In the genomic region with DNA sequence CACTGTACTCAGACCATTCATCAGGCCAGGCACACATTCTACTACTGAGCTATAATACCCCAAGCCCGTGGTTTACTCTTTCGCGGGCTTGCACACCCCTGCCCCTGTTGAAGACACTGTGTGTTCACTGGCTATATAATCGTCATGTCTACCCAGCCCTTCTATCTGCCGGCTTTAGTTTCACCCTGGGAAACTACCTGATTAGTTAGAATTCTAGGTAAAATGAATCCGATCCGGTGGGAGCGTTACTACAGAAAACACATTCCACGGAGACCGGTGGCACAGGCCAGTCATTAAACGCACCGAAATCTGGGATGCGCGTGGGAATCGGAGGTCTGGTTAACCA, we compare ENCODE assay signal across 8 mouse cellular contexts. TPM values are rescaled to one million over a fixed set of nuclear protein-coding genes. Genes with fewer than 3 reads are reported as not detected.
DNase-seq lines count a peak whose midpoint lies in the region; ATAC-seq and TF ChIP-seq lines count a peak whose summit lies in the region.

No protein-coding gene starts in this region.

- no peak for TF ChIP-seq POLR2A in heart, adult 2 months (IDR thresholded peaks at IDR 0.05; ENCODE audit: insufficient read depth, low read depth, low read length)
- TF ChIP-seq POLR2A in CH12.LX (IDR thresholded peaks at IDR 0.05; ENCODE audit: low read depth, low read length) = no peak

- H3K79me2 ChIP-seq in heart, adult 2 months (replicated peaks; ENCODE audit: control insufficient read depth, insufficient read depth, low read length) = peaks cover 5% of the 10 kb centered on the region
- H3K79me2 ChIP-seq in CH12.LX (replicated peaks; ENCODE audit: control insufficient read depth, extremely low read depth, insufficient read depth, poor library complexity, severe bottlenecking) (peaks cover 61% of the 10 kb centered on the region), macrophage (ENCODE audit: inconsistent target) (peaks cover 55% of the 10 kb centered on the region)

- peak overlapping the region; percentile 64 for H3K9ac ChIP-seq in heart, adult 2 months (ENCODE audit: low read depth, low read length)
- H3K9ac ChIP-seq in CH12.LX (ENCODE audit: insufficient read depth, low read depth) = peak overlapping the region; percentile 90
- peak overlapping the region; percentile 95 for H3K9ac ChIP-seq in forebrain, embryonic 16.5 days (replicated peaks; ENCODE audit: low read depth, low read length)

- peak overlapping the region; percentile 93 for H3K4me3 ChIP-seq in heart, adult 2 months
- H3K4me3 ChIP-seq in CH12.LX (replicated peaks in 1 of 3; ENCODE audit: low read depth in 2 of 3, low read length in 2 of 3, poor library complexity in 1 of 3) (peak overlapping the region; percentile 86 to 99 (median 91)), macrophage (ENCODE audit: inconsistent target) (peak overlapping the region; percentile 65)
- peak overlapping the region; percentile 92 for H3K4me3 ChIP-seq in forebrain, embryonic 16.5 days (replicated peaks; ENCODE audit: low read length)

- H3K4me1 ChIP-seq in heart, adult 2 months (ENCODE audit: control insufficient read depth, insufficient read depth, low read length) = peaks cover 13% of the 10 kb centered on the region
- peaks cover 4 to 27% of the 10 kb centered on the region in 2 experiments for H3K4me1 ChIP-seq in CH12.LX (ENCODE audit: control insufficient read depth in 1 of 2, insufficient read depth in 2 of 2)
- peaks cover 22% of the 10 kb centered on the region for H3K4me1 ChIP-seq in forebrain, embryonic 16.5 days (replicated peaks; ENCODE audit: control insufficient read depth, insufficient read depth, low read length)

- dilution Hi-C loops in CH12.LX (cut with MboI; ENCODE audit: extremely low pct_ligation_motif_present, extremely low pct_unique_long_range_greater_than_20kb, low sequenced_read_pairs) = no loop called here

- H3K9me3 ChIP-seq in CH12.LX (replicated peaks; ENCODE audit: low read length) = peaks cover 3% of the 10 kb centered on the region
- H3K9me3 ChIP-seq in forebrain, embryonic 16.5 days (ENCODE audit: control insufficient read depth, low read length) = no peaks in the 10 kb centered on the region

- peak in 1 of 2 experiments; percentile 27 for DNase-seq in heart, adult 2 months
- DNase-seq in heart, adult 11 months = no peak
- DNase-seq in CH12.LX (ENCODE audit: extremely low read depth) = no peak
- no peak for DNase-seq in right cerebral cortex, postnatal 36 days (ENCODE audit: low spot score in 2 of 2)
- DNase-seq in adrenal gland, postnatal 4 days (ENCODE audit: low spot score in 2 of 2) = no peak
- no peak for DNase-seq in left cerebral cortex, adult 18-20 months (ENCODE audit: low spot score in 2 of 2)

- H3K4me2 ChIP-seq in CH12.LX (ENCODE audit: insufficient read depth, low read depth, poor library complexity, severe bottlenecking) = peak overlapping the region; percentile 97
- H3K4me2 ChIP-seq in forebrain, embryonic 16.5 days (ENCODE audit: low read length) = peak overlapping the region; percentile 91

- TF ChIP-seq RAD21 in CH12.LX (IDR thresholded peaks at IDR 0.05; ENCODE audit: low read depth, low read length) = no peak

- TF ChIP-seq EP300 in heart, adult 2 months (IDR thresholded peaks at IDR 0.05; ENCODE audit: insufficient read depth, low read depth, low read length) = no peak
- no peak for TF ChIP-seq EP300 in CH12.LX (IDR thresholded peaks at IDR 0.05; ENCODE audit: low read length)

- no peak for TF ChIP-seq CTCF in heart, adult 2 months (IDR thresholded peaks at IDR 0.05)
- TF ChIP-seq CTCF in CH12.LX (conservative IDR thresholded peaks at IDR 0.05 in 1 of 2, IDR thresholded peaks at IDR 0.05 in 1 of 2; ENCODE audit: low read depth in 2 of 2, low read length in 2 of 2) = no peak

- 3% methylated on average over 15 of the region's 15 CpGs for WGBS in heart, adult 2 months
- under 1% methylated on average over 15 of the region's 15 CpGs for WGBS in forebrain, embryonic 16.5 days
- under 1% methylated on average over 15 of the region's 15 CpGs for WGBS in macrophage (ENCODE audit: missing documents)

- ATAC-seq in forebrain, embryonic 16.5 days = no peak

- H3K27me3 ChIP-seq in heart, adult 2 months (ENCODE audit: control insufficient read depth, insufficient read depth, low read length) = no peaks in the 10 kb centered on the region
- H3K27me3 ChIP-seq in CH12.LX (replicated peaks) = no peaks in the 10 kb centered on the region
- peaks cover 7% of the 10 kb centered on the region; the same call in 1 of the 2 replicates for H3K27me3 ChIP-seq in forebrain, embryonic 16.5 days (replicated peaks; ENCODE audit: control insufficient read depth, insufficient read depth, low read length)

- peak overlapping the region; percentile 84 for H3K27ac ChIP-seq in heart, adult 2 months
- H3K27ac ChIP-seq in CH12.LX (ENCODE audit: insufficient read depth, low read depth) = no peak overlapping the region
- no peak overlapping the region for H3K27ac ChIP-seq in forebrain, embryonic 16.5 days (ENCODE audit: low read length)
- peak overlapping the region; percentile 40 for H3K27ac ChIP-seq in macrophage

- intact Hi-C loops in heart, adult 2 months (cut with DNase I) = no loop called here

- in situ Hi-C loops in CH12.LX (cut with MboI; ENCODE audit: low pct_ligation_motif_present, low pct_unique_long_range_greater_than_20kb, low sequenced_read_pairs) = no loop called here

- H3K36me3 ChIP-seq in heart, adult 2 months (ENCODE audit: control insufficient read depth, insufficient read depth, low read length) = peaks cover 11% of the 10 kb centered on the region
- peaks cover 3 to 22% of the 10 kb centered on the region in 2 experiments for H3K36me3 ChIP-seq in CH12.LX (replicated peaks in 1 of 2; ENCODE audit: control insufficient read depth in 1 of 2, insufficient read depth in 1 of 2, low read length in 1 of 2)
- peaks cover 3% of the 10 kb centered on the region; the same call in 1 of the 2 replicates for H3K36me3 ChIP-seq in forebrain, embryonic 16.5 days (ENCODE audit: control insufficient read depth, insufficient read depth)
- H3K36me3 ChIP-seq in macrophage (ENCODE audit: inconsistent target) = no peaks in the 10 kb centered on the region

TF ChIP-seq in CH12.LX, 34 proteins besides CTCF, POLR2A, EP300 and RAD21:
- TF ChIP-seq HCFC1 (IDR thresholded peaks at IDR 0.05; ENCODE audit: low read depth, low read length) (no peak), POLR2AphosphoS2 (IDR thresholded peaks at IDR 0.05; ENCODE audit: low read depth, low read length) (no peak), CHD2 (IDR thresholded peaks at IDR 0.05; ENCODE audit: low read length) (no peak), ETS1 (conservative IDR thresholded peaks at IDR 0.05; ENCODE audit: low read depth, low read length) (no peak), MEF2A (IDR thresholded peaks at IDR 0.05; ENCODE audit: borderline replicate concordance, low read depth, low read length) (no peak), MXI1 (IDR thresholded peaks at IDR 0.05; ENCODE audit: low read depth, low read length) (no peak), UBTF (IDR thresholded peaks at IDR 0.05; ENCODE audit: low read depth, low read length) (no peak), TBP (conservative IDR thresholded peaks at IDR 0.05; ENCODE audit: low read depth, low read length) (no peak), ELF1 (IDR thresholded peaks at IDR 0.05; ENCODE audit: low read depth, low read length) (no peak), JUND (conservative IDR thresholded peaks at IDR 0.05; ENCODE audit: low read depth, low read length) (no peak), MAZ (IDR thresholded peaks at IDR 0.05; ENCODE audit: low read depth, low read length) (no peak), CHD1 (IDR thresholded peaks at IDR 0.05; ENCODE audit: low read depth, low read length) (no peak), ZNF384 (IDR thresholded peaks at IDR 0.05; ENCODE audit: low read depth, low read length) (no peak), ZMIZ1 (IDR thresholded peaks at IDR 0.05; ENCODE audit: low read depth, low read length) (no peak), IRF4 (IDR thresholded peaks at IDR 0.05; ENCODE audit: low read depth, low read length) (no peak), MAX (IDR thresholded peaks at IDR 0.05; ENCODE audit: low read length) (no peak), E2F4 (IDR thresholded peaks at IDR 0.05; ENCODE audit: insufficient replicate concordance, low read depth, low read length) (no peak), USF1 (IDR thresholded peaks at IDR 0.05; ENCODE audit: low read depth, low read length) (no peak)
TF ChIP-seq in CH12.LX: peak in this region for 0.

RNA-seq across cellular contexts. Expression of gene Mcmbp, which starts 1.2 kb away (rescaled TPM):
- 10 to 100 TPM; 23.7 to 25.2 TPM for total RNA-seq in heart, adult 2 months (2021)
- polyA plus RNA-seq in heart, adult 2 months (2012; rRNA removed) = 14.0 and 25.0 TPM in 2 replicates
- 45.2 and 53.3 TPM in 2 replicates for total RNA-seq in CH12.LX (2012; rRNA removed)
- total RNA-seq in CH12.LX (2014; rRNA removed) = 59.7 and 69.4 TPM in 2 replicates
- polyA plus RNA-seq in CH12.LX (2012; ENCODE audit: insufficient read length, low read depth) = 75.7 and 85.9 TPM in 2 replicates
- polyA plus RNA-seq in forebrain, embryonic 16.5 days (2015; fragmentation: Nextera tagmentation; extraction: Ambion mirVana) = 59.0 and 60.8 TPM in 2 replicates
- 10 to 100 TPM; 24.6 to 98.2 (median 58.7) TPM for total RNA-seq in macrophage (2018; cell fraction: chromatin; rRNA removed)
- 10 to 100 TPM; 22.0 to 40.7 (median 29.5) TPM for total RNA-seq in macrophage (2018; cell fraction: cytosol; rRNA removed)
- 100 to 1,000 TPM in 1 of 26 experiments, 10 to 100 TPM in 25; 25.9 to 130 (median 48.4) TPM for total RNA-seq in macrophage (2018; cell fraction: nucleus; rRNA removed)
- polyA plus RNA-seq in macrophage (2018) = 24.9 to 40.8 TPM (median 27.9 TPM) in 3 replicates
- total RNA-seq in adrenal gland, postnatal 4 days (2021) = 10 to 100 TPM; 49.0 to 50.8 TPM
- total RNA-seq in left cerebral cortex, adult 18-20 months (2021) = 10 to 100 TPM; 22.8 to 25.3 TPM

RNA-seq across cellular contexts. Expression of gene Sec23ip, which starts 5.7 kb away (rescaled TPM):
- 10 to 100 TPM; 25.1 to 26.8 TPM for total RNA-seq in heart, adult 2 months (2021)
- 26.5 and 33.0 TPM in 2 replicates for polyA plus RNA-seq in heart, adult 2 months (2012; rRNA removed)
- total RNA-seq in CH12.LX (2012; rRNA removed) (16.0 and 22.7 TPM in 2 replicates), CH12.LX (2014; rRNA removed) (18.9 and 19.3 TPM in 2 replicates)
- polyA plus RNA-seq in CH12.LX (2012; ENCODE audit: insufficient read length, low read depth) (33.6 and 40.1 TPM in 2 replicates), macrophage (2018) (20.6 to 23.5 TPM (median 21.4 TPM) in 3 replicates)
- 37.5 and 38.6 TPM in 2 replicates for polyA plus RNA-seq in forebrain, embryonic 16.5 days (2015; fragmentation: Nextera tagmentation; extraction: Ambion mirVana)
- 10 to 100 TPM; 25.3 to 68.7 (median 48.5) TPM for total RNA-seq in macrophage (2018; cell fraction: chromatin; rRNA removed)
- 10 to 100 TPM; 19.0 to 29.6 (median 24.3) TPM for total RNA-seq in macrophage (2018; cell fraction: cytosol; rRNA removed)
- 10 to 100 TPM; 22.0 to 51.4 (median 36.3) TPM for total RNA-seq in macrophage (2018; cell fraction: nucleus; rRNA removed)
- total RNA-seq in adrenal gland, postnatal 4 days (2021) = 10 to 100 TPM; 43.7 to 46.0 TPM
- total RNA-seq in left cerebral cortex, adult 18-20 months (2021) = 10 to 100 TPM; 39.1 to 41.6 TPM

Comparison
In these comparisons a context has a peak if more than half of its experiments do, and no peak if none do; other contexts are left out.
1. H3K27ac ChIP-seq: peak in heart, adult 2 months (single experiment) and macrophage (single experiment); none in CH12.LX (single experiment) and forebrain, embryonic 16.5 days (single experiment).
2. Peak in every context shown above with its lines, with median percentiles within 50 percentile points of each other: H3K4me3 ChIP-seq and H3K9ac ChIP-seq.